Mouse (Mus musculus) kidney, postnatal 0 days (tissue): ENCODE data around the gene Rasgrp1. TPM values are rescaled to one million over a fixed set of nuclear protein-coding genes. Genes with fewer than 3 reads are reported as not detected.

Source experiments
- ATAC-seq: fragments of 200-750 bp; cut with Nextera tagmentation; replicated peaks from 2 replicates; pipeline ENCODE4 v1.8.0; 2017; ENCODE audit warnings: low read depth, moderate number of reproducible peaks, moderate TSS enrichment, moderate library complexity; ENCODE audit not compliant: low FRiP score
- DNase-seq: peaks from one replicate; pipeline ENCODE4 v3.0.0-alpha.2; 2016; ENCODE audit warnings: low spot score
- H3K27ac ChIP-seq: fragments of 300-500 bp; sonication (generic); 2 replicates; pipeline ENCODE4 v1.5.1; 2014; ENCODE audit warnings: mild to moderate bottlenecking
- H3K27me3 ChIP-seq: fragments of 300-500 bp; sonication (generic); 2 replicates; pipeline ENCODE4 v1.6.1; 2014; ENCODE audit warnings: low read length, mixed read lengths; ENCODE audit not compliant: insufficient read depth
- H3K36me3 ChIP-seq: fragments of 300-500 bp; sonication (generic); 2 replicates; pipeline ENCODE4 v1.6.1; 2014; ENCODE audit warnings: low read length, mixed read lengths; ENCODE audit not compliant: insufficient read depth
- H3K4me1 ChIP-seq: fragments of 300-500 bp; sonication (generic); replicated peaks from 2 replicates; pipeline ENCODE4 v1.6.1; 2014; ENCODE audit warnings: antibody characterized with exemption, low read length, mixed read lengths; ENCODE audit not compliant: insufficient read depth
- H3K4me2 ChIP-seq: fragments of 300-500 bp; sonication (generic); 2 replicates; pipeline ENCODE4 v1.6.1; 2014; ENCODE audit warnings: mild to moderate bottlenecking, low read length, moderate library complexity, mixed read lengths
- H3K4me3 ChIP-seq: fragments of 300-500 bp; sonication (generic); replicated peaks from 2 replicates; pipeline ENCODE4 v1.5.1; 2014; ENCODE audit warnings: low read depth, low read length
- H3K9ac ChIP-seq: fragments of 300-500 bp; sonication (generic); 2 replicates; pipeline ENCODE4 v1.6.1; 2014; ENCODE audit warnings: low read depth, low read length
- H3K9me3 ChIP-seq: fragments of 300-500 bp; sonication (generic); replicated peaks from 2 replicates; pipeline ENCODE4 v1.6.1; 2016; ENCODE audit warnings: low read length, inconsistent platforms, mixed read lengths
- CTCF ChIP-seq: IDR thresholded peaks from 2 replicates; pipeline ENCODE4 v1.5.1; 2016; ENCODE audit warnings: antibody characterized with exemption, low read depth, mild to moderate bottlenecking, moderate library complexity
- WGBS: fragments of 180-500 bp; shearing (Covaris S2); extraction: QIAGEN DNeasy Blood & Tissue Kit; methylation state at CpG from one replicate; pipeline ENCODE4 v1.1.7; 2014; 5-methylcytosine and 5-hydroxymethylcytosine counted together
- polyA plus RNA-seq: library from polyadenylated mRNA; unstranded; fragments of >200 nt; fragmentation: Nextera tagmentation; extraction: Ambion mirVana; gene quantifications from 2 replicates; pipeline ENCODE4 v1.2.1, GENCODE M21; 2015

Rasgrp1 gene
- polyA plus RNA-seq, 1 experiment from 2014 or later: 0.46 TPM

GRCm38 (mm10) chr2:117255415-117255814, 87.4 kb downstream of the Rasgrp1 start:
- Histone ChIP-seq H3K4me1 (peaks cover 5% of the 10 kb centered on the region; the same call in 1 of the 2 replicates), H3K9me3 (no peaks in the 10 kb centered on the region), H3K27ac (no peak overlapping the region), H3K36me3 (0 out of 2 replicates have a peak, but pooled peaks cover 9% of the 10 kb centered on the region), H3K4me3 (no peak overlapping the region), H3K9ac (no peak overlapping the region), H3K27me3 (no peaks in the 10 kb centered on the region), H3K4me2 (no peak overlapping the region)
- DNase-seq (no peak), ATAC-seq (no peak)
- TF ChIP-seq CTCF: no peak
- 86% methylated on average over 2 of the region's 2 CpGs for WGBS

DNA sequence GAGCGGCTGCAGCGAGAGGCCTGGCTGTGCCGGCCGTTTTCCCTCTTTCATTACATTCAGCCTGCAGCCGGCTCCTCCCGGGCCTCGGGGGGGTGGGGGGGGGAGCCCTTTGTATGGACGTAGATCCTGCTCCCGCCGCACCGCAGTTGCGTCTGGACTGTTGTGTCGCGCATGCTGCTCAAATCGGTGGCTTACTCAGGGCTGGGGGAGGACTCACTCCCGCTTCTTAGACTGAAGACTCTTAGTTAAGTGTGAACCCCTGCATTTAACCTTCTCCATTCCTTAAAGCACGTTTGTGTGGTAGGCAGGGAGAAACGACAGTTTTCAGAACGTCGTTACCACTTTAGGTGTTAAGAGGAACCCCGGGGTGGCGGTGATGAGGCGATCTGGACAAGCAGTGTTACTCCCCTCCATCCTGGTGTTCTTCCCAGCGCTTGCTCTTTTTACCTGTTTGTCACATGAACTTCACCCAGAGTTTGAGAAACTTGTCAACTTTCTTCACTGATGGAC, 92.7 kb downstream of the Rasgrp1 start:
- Histone ChIP-seq H3K4me3 (peak overlapping the region; percentile 66), H3K36me3 (no peaks in the 10 kb centered on the region), H3K27me3 (no peaks in the 10 kb centered on the region), H3K4me1 (peaks cover 7% of the 10 kb centered on the region; the same call in 1 of the 2 replicates), H3K27ac (peak overlapping the region; percentile 74), H3K4me2 (peak overlapping the region; percentile 78), H3K9ac (peak overlapping the region; percentile 75), H3K9me3 (no peaks in the 10 kb centered on the region)
- ATAC-seq (no peak), DNase-seq (no peak)
- under 1% methylated on average over 23 of the region's 24 CpGs for WGBS
- no peak for TF ChIP-seq CTCF

DNA sequence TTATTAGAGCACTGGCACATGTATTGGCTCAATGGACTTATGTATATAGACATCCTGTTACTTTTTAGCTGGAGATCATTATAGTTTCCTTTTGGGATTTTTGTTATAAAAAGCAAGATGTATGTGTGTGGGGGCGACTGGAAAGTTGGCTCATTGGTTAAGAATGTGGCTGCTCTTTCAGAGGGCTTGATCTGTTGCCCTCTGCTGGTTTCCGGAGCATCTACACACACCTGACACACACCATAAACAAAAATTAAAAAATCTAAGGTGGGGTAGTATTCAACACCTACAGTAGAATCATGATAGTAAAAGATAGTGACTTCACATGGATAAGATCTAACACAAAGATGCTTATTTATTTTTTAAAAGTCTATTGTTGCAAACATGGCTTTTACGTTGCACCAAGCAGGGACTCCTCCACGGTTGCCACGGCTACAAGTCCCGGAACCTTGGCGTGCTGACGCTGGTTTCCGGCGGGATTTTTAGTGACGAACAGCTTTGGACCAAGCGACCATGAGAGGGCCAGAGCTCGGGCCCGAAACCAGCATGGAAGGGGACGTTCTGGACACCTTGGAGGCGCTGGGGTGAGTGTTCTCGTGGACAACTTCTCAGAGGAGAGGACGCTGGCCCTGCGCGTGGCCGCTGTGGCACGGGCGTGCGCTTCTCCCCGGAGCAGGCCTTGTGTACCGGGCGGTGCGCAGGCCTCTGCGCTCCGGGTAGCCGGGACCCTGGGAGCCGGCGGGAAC, 93.4 kb downstream of the Rasgrp1 start, which contains the start of gene Fam98b:
TSS of gene Fam98b (plus strand) at position 485 of the 746 bp plus-strand sequence.
- peak; percentile 68 for TF ChIP-seq CTCF
- no peaks in the 10 kb centered on the region for H3K27me3 ChIP-seq
- peak within 1 kb of the TSS; percentile 78 for H3K4me2 ChIP-seq
- H3K9me3 ChIP-seq: no peaks in the 10 kb centered on the region
- peaks cover 7% of the 10 kb centered on the region; the same call in 1 of the 2 replicates for H3K4me1 ChIP-seq
- peak within 1 kb of the TSS; percentile 74 for H3K27ac ChIP-seq
- no peaks in the 10 kb centered on the region for H3K36me3 ChIP-seq
- DNase-seq (peak; percentile 93), ATAC-seq (peak; percentile 97)
- WGBS: under 1% methylated on average over 26 of the region's 33 CpGs
- peak within 1 kb of the TSS; percentile 75 for H3K9ac ChIP-seq
- peak within 1 kb of the TSS; percentile 66 for H3K4me3 ChIP-seq

DNA sequence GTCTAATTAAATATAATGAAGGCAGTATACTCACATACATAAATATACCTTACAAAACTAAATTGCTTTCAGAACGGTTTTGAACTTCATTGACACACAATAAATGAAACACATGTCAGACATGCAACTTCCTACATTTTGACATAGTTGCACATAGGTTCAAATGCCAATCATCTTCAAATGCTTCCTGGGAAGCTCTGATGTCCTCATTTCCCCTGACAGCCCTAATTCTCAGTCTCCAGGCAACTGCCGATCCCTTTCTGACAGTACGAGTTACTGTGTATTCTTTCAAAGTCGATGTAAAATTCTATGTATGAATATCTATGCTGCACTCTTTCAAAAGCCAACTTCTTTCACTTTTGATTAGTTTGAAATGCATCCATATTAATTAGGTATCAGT, 100.8 kb downstream of the Rasgrp1 start:
- Histone ChIP-seq H3K27ac (no peak overlapping the region), H3K4me2 (no peak overlapping the region), H3K9ac (no peak overlapping the region), H3K9me3 (no peaks in the 10 kb centered on the region), H3K4me3 (no peak overlapping the region), H3K27me3 (no peaks in the 10 kb centered on the region), H3K4me1 (no peaks in the 10 kb centered on the region), H3K36me3 (no peaks in the 10 kb centered on the region)
- DNase-seq: no peak
- no peak for ATAC-seq
- no peak for TF ChIP-seq CTCF
- WGBS: 79% methylated on average over 4 of the region's 4 CpGs

DNA sequence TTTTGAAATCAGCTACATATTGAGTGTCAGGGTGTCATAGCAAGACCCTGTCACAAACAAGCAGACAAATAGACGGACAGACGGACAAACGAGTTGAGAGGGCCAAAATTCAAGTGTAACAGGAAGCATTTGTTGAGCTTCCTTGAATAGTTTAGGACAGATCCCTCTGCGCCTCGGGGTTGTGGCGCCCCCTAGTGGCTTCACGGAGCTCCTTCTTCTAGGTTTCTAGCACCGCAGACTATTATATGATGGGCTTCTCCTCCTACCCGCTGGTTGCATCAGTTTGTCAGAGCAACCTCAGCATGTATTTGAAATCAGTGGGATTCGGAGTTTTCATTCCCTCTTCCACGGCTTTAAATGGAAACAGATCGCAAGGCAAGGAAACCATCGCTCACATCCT, 111.5 kb downstream of the Rasgrp1 start:
- Histone ChIP-seq H3K9me3 (no peaks in the 10 kb centered on the region), H3K36me3 (no peaks in the 10 kb centered on the region), H3K4me3 (no peak overlapping the region), H3K27ac (no peak overlapping the region), H3K4me1 (no peaks in the 10 kb centered on the region), H3K9ac (no peak overlapping the region), H3K4me2 (no peak overlapping the region), H3K27me3 (no peaks in the 10 kb centered on the region; the same call in 1 of the 2 replicates)
- peak; percentile 92 for DNase-seq
- WGBS: 7% methylated on average over 13 of the region's 13 CpGs
- ATAC-seq: peak; percentile 83; the same call in 1 of the 2 replicates
- TF ChIP-seq CTCF: peak; percentile 97

DNA sequence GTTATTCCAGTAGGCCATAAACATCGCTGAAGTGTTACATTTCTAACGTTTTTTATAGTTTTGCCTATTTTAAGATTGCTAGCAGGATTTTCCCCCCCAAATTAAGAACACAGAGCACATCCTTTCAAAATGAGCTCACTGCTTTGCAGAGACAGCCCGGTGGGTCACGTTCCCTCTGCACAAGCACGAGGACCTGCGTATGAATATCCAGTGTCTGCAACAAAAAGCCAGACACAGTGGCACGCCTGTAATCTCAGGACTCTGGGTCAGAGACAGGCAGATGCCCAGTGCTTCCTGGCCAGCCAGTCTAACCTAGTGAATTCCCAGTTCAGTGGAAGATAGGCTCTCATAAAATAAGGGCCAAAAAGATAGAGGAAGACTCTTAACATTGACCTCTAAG, 112.5 kb downstream of the Rasgrp1 start:
- no peaks in the 10 kb centered on the region for H3K4me1 ChIP-seq
- DNase-seq (no peak), ATAC-seq (no peak)
- WGBS: 70% methylated on average over 7 of the region's 7 CpGs
- no peak overlapping the region for H3K27ac ChIP-seq
- H3K36me3 ChIP-seq: no peaks in the 10 kb centered on the region
- H3K4me2 ChIP-seq: no peak overlapping the region
- TF ChIP-seq CTCF: no peak
- no peak overlapping the region for H3K4me3 ChIP-seq
- no peaks in the 10 kb centered on the region for H3K9me3 ChIP-seq
- H3K9ac ChIP-seq: no peak overlapping the region
- H3K27me3 ChIP-seq: no peaks in the 10 kb centered on the region; the same call in 1 of the 2 replicates

Other genes with a start within 250 kb of the Rasgrp1 start
- 16.2 and 17.5 TPM in 2 replicates for gene Spred1, start 221.6 kb downstream of the Rasgrp1 start, polyA plus RNA-seq
- gene Fam98b, start 93.3 kb downstream of the Rasgrp1 start, polyA plus RNA-seq: 11.5 and 11.8 TPM in 2 replicates